Mouse (Mus musculus) ES-Bruce4 (cell line): ENCODE measurements around the gene Gm20431.

Experiments
- CTCF ChIP-seq: IDR thresholded peaks from one replicate; pipeline ENCODE4 v1.8.1; 2011; ENCODE audit warnings: low read depth, low read length
- POLR2A ChIP-seq: IDR thresholded peaks from one replicate; pipeline ENCODE4 v1.8.1; 2011; ENCODE audit warnings: low read length; ENCODE audit not compliant: insufficient read depth

DNA sequence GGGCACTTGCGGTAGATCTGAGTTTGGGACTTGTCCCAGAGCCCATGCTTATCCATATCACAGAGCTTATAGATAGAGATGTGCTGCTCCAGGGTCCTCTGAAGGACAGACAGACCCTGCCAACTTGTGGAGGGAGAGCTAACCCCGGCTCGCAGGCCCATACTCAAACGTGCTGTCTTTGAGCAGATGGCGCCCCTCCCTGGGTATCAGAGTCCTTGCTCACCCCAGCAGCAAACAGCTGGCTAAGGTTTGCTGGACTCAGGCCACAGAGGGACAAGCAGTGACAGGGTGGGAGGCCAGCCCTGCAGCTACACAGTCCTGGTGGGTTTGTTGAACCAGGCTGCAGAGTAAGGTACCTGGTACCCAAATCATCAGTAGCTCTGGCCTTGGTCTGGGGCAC is 58.3 kb downstream of the Gm20431 start:
- TF ChIP-seq CTCF (peak; percentile 57), POLR2A (no peak)
